Mouse (Mus musculus): ENCODE data around the gene Itgad. TPM values are rescaled to one million over a fixed set of nuclear protein-coding genes. Genes with fewer than 3 reads are reported as not detected.

Gene Itgad
- polyA plus RNA-seq, 1 experiment from 2014 or later, result not detected

DNA sequence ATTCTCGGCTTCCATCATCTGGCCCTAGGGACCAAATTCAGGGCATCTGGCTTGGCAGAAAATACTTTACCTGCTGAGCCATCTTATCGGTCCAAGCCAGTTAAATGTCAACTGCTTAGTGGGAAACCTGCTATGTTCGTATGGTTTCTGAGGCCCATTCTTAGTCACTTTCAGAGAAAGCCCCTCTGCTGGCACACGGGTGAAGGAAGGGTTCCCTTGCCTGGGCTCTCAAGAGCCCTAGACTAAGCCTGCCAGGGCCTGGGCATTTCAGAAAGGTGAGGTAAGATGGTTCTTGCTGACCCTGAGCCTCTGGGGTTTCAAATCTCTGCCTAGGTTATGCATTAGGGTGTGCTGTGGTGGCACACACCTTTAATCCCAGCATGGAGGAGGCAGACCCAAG lies 91.4 kb downstream of the Itgad start:
- H3K4me1 ChIP-seq (ENCODE audit: control insufficient read depth, insufficient read depth, low read length), result peaks cover 3% of the 10 kb centered on the region; the same call in 1 of the 2 replicates
- peaks cover 9% of the 10 kb centered on the region; the same call in 1 of the 2 replicates for H3K36me3 ChIP-seq (ENCODE audit: control insufficient read depth, insufficient read depth, low read length)
- no peak overlapping the region for H3K4me3 ChIP-seq (ENCODE audit: low read depth, low read length)
- WGBS, result 82% methylated on average over 4 of the region's 4 CpGs
- ATAC-seq (ENCODE audit: low read depth), result no peak
- no peak overlapping the region for H3K4me2 ChIP-seq (ENCODE audit: low read depth, low read length)
- H3K27me3 ChIP-seq (ENCODE audit: control insufficient read depth, insufficient read depth, low read length), result no peaks in the 10 kb centered on the region
- H3K27ac ChIP-seq (ENCODE audit: low read depth, low read length), result no peak overlapping the region
- H3K9me3 ChIP-seq (ENCODE audit: control insufficient read depth, low read length), result no peaks in the 10 kb centered on the region
- H3K9ac ChIP-seq (replicated peaks; ENCODE audit: low read depth, low read length), result no peak overlapping the region

DNA sequence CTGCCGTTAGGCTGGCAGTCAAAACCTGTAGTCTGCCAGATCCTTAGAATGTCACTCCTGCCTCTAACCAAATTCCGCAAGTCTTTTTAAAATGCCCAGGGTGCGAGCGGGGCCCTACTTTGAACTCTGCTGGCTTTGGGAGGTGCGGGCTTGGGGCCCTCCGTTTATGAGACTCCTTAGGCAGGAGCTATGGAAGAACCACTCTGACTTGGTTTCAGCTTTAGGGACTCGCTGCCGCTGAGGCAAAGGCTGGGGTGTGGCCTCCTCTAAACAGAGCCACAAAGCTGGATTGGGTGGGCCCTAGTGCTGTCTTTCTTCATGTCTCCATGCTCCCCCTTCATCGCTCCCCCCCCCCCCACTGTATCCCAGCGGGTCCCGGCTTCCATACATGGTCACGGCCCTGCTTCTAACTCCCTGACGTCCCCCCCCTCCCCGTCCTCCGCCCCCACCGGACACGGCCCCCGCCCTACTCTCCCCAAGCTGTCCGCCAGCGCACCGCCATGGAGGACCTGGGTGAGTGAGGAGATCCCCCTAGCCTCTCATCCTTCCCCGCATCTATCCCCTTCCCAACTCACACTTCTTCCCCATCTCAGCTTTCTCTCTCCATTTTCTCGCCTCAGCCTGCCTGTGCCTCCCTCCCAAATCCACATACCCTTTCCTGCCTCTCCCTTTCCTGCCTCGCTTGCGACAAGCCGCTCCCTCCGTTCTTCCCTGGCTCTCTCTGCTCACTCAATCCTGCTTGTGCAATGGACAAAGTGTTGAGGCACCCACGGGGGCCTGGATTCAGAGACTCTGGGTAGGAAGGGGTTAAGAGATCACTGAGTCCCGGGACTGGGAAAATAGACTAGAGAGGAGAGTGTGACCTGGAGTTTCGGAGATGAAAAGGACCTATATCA lies 92.6 kb downstream of the Itgad start, which contains the start of gene Tgfb1i1:
TSS of gene Tgfb1i1 (plus strand) at position 317 of the 896 bp plus-strand sequence.
- Histone ChIP-seq H3K9me3 (ENCODE audit: control insufficient read depth, low read length) (no peaks in the 10 kb centered on the region), H3K4me3 (ENCODE audit: low read depth, low read length) (peak within 1 kb of the TSS; percentile 34), H3K4me1 (ENCODE audit: control insufficient read depth, insufficient read depth, low read length) (peaks cover 3% of the 10 kb centered on the region; the same call in 1 of the 2 replicates)

GRCm38 (mm10) chr7:128247443-128247842 lies 93.3 kb downstream of the Itgad start:
- ATAC-seq (ENCODE audit: low read depth), result peak; percentile 79
- Histone ChIP-seq H3K27me3 (ENCODE audit: control insufficient read depth, insufficient read depth, low read length) (no peaks in the 10 kb centered on the region), H3K9me3 (ENCODE audit: control insufficient read depth, low read length) (no peaks in the 10 kb centered on the region), H3K27ac (ENCODE audit: low read depth, low read length) (0 out of 2 replicates have a peak overlapping the region, but pooled peaks have one; percentile 72), H3K4me3 (ENCODE audit: low read depth, low read length) (peak overlapping the region; percentile 34), H3K4me1 (ENCODE audit: control insufficient read depth, insufficient read depth, low read length) (peaks cover 3% of the 10 kb centered on the region; the same call in 1 of the 2 replicates), H3K36me3 (ENCODE audit: control insufficient read depth, insufficient read depth, low read length) (peaks cover 4% of the 10 kb centered on the region; the same call in 1 of the 2 replicates), H3K9ac (replicated peaks; ENCODE audit: low read depth, low read length) (peak overlapping the region; percentile 50), H3K4me2 (ENCODE audit: low read depth, low read length) (peak overlapping the region; percentile 47)
- 1% methylated on average over 13 of the region's 13 CpGs for WGBS

More for the DNA sequence above, 92.6 kb downstream of the Itgad start, which contains the start of gene Tgfb1i1:
- Histone ChIP-seq H3K4me2 (ENCODE audit: low read depth, low read length) (peak within 1 kb of the TSS; percentile 47), H3K36me3 (ENCODE audit: control insufficient read depth, insufficient read depth, low read length) (peaks cover 9% of the 10 kb centered on the region; the same call in 1 of the 2 replicates), H3K9ac (replicated peaks; ENCODE audit: low read depth, low read length) (peak within 1 kb of the TSS; percentile 50), H3K27ac (ENCODE audit: low read depth, low read length) (peak within 1 kb of the TSS; percentile 72), H3K27me3 (ENCODE audit: control insufficient read depth, insufficient read depth, low read length) (no peaks in the 10 kb centered on the region)
- peak; percentile 52 for ATAC-seq (ENCODE audit: low read depth)
- WGBS, result 1% methylated on average over 29 of the region's 30 CpGs

GRCm38 (mm10) chr7:128248081-128249042 lies 94.2 kb downstream of the Itgad start:
- no peaks in the 10 kb centered on the region for H3K9me3 ChIP-seq (ENCODE audit: control insufficient read depth, low read length)
- no peak overlapping the region; the same call in 1 of the 2 replicates for H3K9ac ChIP-seq (replicated peaks; ENCODE audit: low read depth, low read length)
- H3K4me2 ChIP-seq (ENCODE audit: low read depth, low read length), result peak overlapping the region; percentile 47; the same call in 1 of the 2 replicates
- ATAC-seq (ENCODE audit: low read depth), result no peak
- H3K4me1 ChIP-seq (ENCODE audit: control insufficient read depth, insufficient read depth, low read length), result peaks cover 3% of the 10 kb centered on the region; the same call in 1 of the 2 replicates
- no peaks in the 10 kb centered on the region; the same call in 1 of the 2 replicates for H3K36me3 ChIP-seq (ENCODE audit: control insufficient read depth, insufficient read depth, low read length)
- H3K27ac ChIP-seq (ENCODE audit: low read depth, low read length), result no peak overlapping the region
- H3K4me3 ChIP-seq (ENCODE audit: low read depth, low read length), result no peak overlapping the region
- no peaks in the 10 kb centered on the region for H3K27me3 ChIP-seq (ENCODE audit: control insufficient read depth, insufficient read depth, low read length)
- 84% methylated on average over 10 of the region's 10 CpGs for WGBS

- Histone ChIP-seq H3K4me1 (ENCODE audit: control insufficient read depth, insufficient read depth, low read length) (peaks cover 3% of the 10 kb centered on the region; the same call in 1 of the 2 replicates), H3K4me2 (ENCODE audit: low read depth, low read length) (no peak overlapping the region), H3K36me3 (ENCODE audit: control insufficient read depth, insufficient read depth, low read length) (no peaks in the 10 kb centered on the region; the same call in 1 of the 2 replicates), H3K27ac (ENCODE audit: low read depth, low read length) (no peak overlapping the region), H3K27me3 (ENCODE audit: control insufficient read depth, insufficient read depth, low read length) (no peaks in the 10 kb centered on the region), H3K9me3 (ENCODE audit: control insufficient read depth, low read length) (no peaks in the 10 kb centered on the region), H3K4me3 (ENCODE audit: low read depth, low read length) (no peak overlapping the region), H3K9ac (replicated peaks; ENCODE audit: low read depth, low read length) (no peak overlapping the region)
- ATAC-seq (ENCODE audit: low read depth), result no peak
- WGBS, result 91% methylated on average over 5 of the region's 5 CpGs
These were observed 95.8 kb downstream of the Itgad start for GRCm38 (mm10) chr7:128249998-128250397.

DNA sequence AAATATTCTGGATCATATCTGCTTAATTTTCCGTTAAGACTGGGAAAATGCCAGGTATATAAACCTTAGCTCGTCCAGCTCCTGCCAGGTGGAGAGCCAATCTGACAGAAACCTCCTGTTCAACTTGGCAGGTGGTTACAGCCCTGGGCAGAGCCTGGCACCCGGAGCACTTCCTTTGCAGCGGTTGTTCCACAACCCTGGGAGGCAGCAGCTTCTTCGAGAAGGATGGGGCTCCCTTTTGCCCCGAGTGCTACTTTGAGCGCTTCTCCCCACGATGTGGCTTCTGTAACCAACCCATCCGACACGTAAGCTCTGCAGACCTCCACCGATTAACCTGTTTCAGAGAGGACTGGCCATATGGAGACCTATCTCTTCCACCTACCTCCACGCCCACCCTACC lies 97.8 kb downstream of the Itgad start:
- Histone ChIP-seq H3K9ac (replicated peaks; ENCODE audit: low read depth, low read length) (no peak overlapping the region), H3K27ac (ENCODE audit: low read depth, low read length) (no peak overlapping the region), H3K9me3 (ENCODE audit: control insufficient read depth, low read length) (no peaks in the 10 kb centered on the region), H3K4me1 (ENCODE audit: control insufficient read depth, insufficient read depth, low read length) (peaks cover 3% of the 10 kb centered on the region; the same call in 1 of the 2 replicates), H3K36me3 (ENCODE audit: control insufficient read depth, insufficient read depth, low read length) (no peaks in the 10 kb centered on the region), H3K4me2 (ENCODE audit: low read depth, low read length) (peak overlapping the region; percentile 55; the same call in 1 of the 2 replicates), H3K27me3 (ENCODE audit: control insufficient read depth, insufficient read depth, low read length) (no peaks in the 10 kb centered on the region), H3K4me3 (ENCODE audit: low read depth, low read length) (0 out of 2 replicates have a peak overlapping the region, but pooled peaks have one; percentile 31)
- 52% methylated on average over 12 of the region's 12 CpGs for WGBS
- ATAC-seq (ENCODE audit: low read depth), result no peak

DNA sequence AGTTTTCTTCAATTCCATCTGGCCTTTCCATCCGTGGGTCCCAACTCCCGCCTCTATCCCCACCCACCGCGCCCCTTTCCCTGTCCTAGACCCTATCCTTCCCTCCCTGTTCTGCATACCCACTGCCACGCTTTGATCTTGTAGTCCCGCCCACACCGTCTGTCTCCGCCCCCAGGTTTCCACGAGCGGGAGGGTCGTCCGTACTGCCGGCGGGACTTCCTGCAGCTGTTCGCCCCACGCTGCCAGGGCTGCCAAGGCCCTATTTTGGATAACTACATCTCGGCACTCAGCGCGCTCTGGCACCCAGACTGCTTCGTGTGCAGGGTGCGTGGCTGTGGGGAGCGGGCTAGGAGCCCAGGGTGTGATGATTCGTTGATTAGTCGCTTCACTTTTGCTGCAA lies 98.4 kb downstream of the Itgad start:
- Histone ChIP-seq H3K4me3 (ENCODE audit: low read depth, low read length) (peak overlapping the region; percentile 31), H3K27ac (ENCODE audit: low read depth, low read length) (no peak overlapping the region), H3K4me2 (ENCODE audit: low read depth, low read length) (peak overlapping the region; percentile 55), H3K27me3 (ENCODE audit: control insufficient read depth, insufficient read depth, low read length) (no peaks in the 10 kb centered on the region), H3K9me3 (ENCODE audit: control insufficient read depth, low read length) (no peaks in the 10 kb centered on the region), H3K36me3 (ENCODE audit: control insufficient read depth, insufficient read depth, low read length) (no peaks in the 10 kb centered on the region), H3K9ac (replicated peaks; ENCODE audit: low read depth, low read length) (peak overlapping the region; percentile 12; the same call in 1 of the 2 replicates), H3K4me1 (ENCODE audit: control insufficient read depth, insufficient read depth, low read length) (no peaks in the 10 kb centered on the region)
- 5% methylated on average over 24 of the region's 24 CpGs for WGBS
- peak; percentile 74 for ATAC-seq (ENCODE audit: low read depth)

- H3K9ac ChIP-seq (replicated peaks; ENCODE audit: low read depth, low read length), result no peak overlapping the region
- no peaks in the 10 kb centered on the region for H3K36me3 ChIP-seq (ENCODE audit: control insufficient read depth, insufficient read depth, low read length)
- H3K27ac ChIP-seq (ENCODE audit: low read depth, low read length), result no peak overlapping the region
- no peaks in the 10 kb centered on the region for H3K9me3 ChIP-seq (ENCODE audit: control insufficient read depth, low read length)
- H3K4me3 ChIP-seq (ENCODE audit: low read depth, low read length), result no peak overlapping the region
- H3K4me1 ChIP-seq (ENCODE audit: control insufficient read depth, insufficient read depth, low read length), result no peaks in the 10 kb centered on the region
- ATAC-seq (ENCODE audit: low read depth), result no peak
- H3K4me2 ChIP-seq (ENCODE audit: low read depth, low read length), result no peak overlapping the region
- no peaks in the 10 kb centered on the region for H3K27me3 ChIP-seq (ENCODE audit: control insufficient read depth, insufficient read depth, low read length)
- 71% methylated on average over 2 of the region's 2 CpGs for WGBS
These were observed 100.8 kb downstream of the Itgad start for GRCm38 (mm10) chr7:128254978-128255377.

Measured in neural tube, embryonic 14.5 days (tissue).